Mouse (Mus musculus): ENCODE results near the gene E130114P18Rik.

GRCm38 (mm10) chr4:97803791-97804190 is 25.9 kb upstream of the E130114P18Rik start:
- TF ChIP-seq CTCF (IDR thresholded peaks at IDR 0.05; ENCODE audit: control insufficient read depth, insufficient read depth, insufficient replicate concordance, low read depth, low read length) (no peak), POLR2A (IDR thresholded peaks at IDR 0.05; ENCODE audit: control insufficient read depth, low read depth, low read length) (no peak)
